Mouse (Mus musculus) kidney, postnatal 14 days (tissue): ENCODE measurements at regions not wholly inside any gene's neighbourhood (a gene's known extent, or its start where the extent isn't known, plus 50 kb on each side); places are given as distances from the start of the nearest gene placed in this dataset.
A peak's percentile ranks its signal among the peaks of the same experiment; 100 is the strongest.

Experiments used
- DNase-seq: peaks from one replicate; pipeline ENCODE4 v3.0.0; 2022; ENCODE audit warnings: mixed read lengths

DNA sequence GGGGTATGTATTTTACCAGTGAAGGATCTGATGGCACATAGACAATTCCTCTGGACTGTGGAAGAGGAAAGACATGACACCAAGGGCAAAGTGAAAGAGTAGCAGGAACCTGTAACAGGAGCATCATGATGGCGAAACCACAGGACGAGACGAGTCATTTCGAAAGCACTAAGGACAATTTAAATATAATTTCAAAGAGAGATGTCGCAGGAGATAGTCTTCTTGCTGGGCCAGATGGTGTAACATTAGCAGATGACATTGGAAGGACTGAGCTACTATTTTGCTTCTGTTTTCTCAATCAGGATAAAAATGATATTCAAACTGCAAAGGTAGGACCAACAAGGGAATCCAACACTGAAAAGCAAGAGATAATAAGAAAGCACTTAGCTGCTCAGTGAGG, 1009.7 kb upstream of the Adgrl4 start:
- no peak for DNase-seq

GRCm38 (mm10) chr3:150431291-150431690, 1006.4 kb upstream of the Adgrl4 start:
- no peak for DNase-seq

DNA sequence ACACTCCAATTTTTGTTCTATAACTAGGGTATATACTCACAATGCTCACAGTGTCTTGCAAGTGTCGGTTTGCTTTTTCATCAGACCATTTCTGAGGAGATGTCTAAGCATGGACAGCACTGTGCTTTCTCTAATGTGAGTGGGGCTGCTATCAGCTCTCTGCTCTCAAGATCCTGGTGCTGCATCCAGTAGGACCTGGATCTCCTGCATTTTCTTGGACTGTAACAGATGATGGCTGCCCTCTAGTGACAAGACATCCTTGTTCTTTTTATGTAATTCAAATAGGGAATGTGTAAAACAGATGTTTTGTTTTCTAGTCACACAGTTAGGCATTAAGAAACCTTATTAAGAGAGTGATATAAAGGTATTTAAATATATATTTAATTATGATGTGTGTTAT, 1002.5 kb upstream of the Adgrl4 start:
- peak; percentile 18 for DNase-seq

GRCm38 (mm10) chr3:150435818-150436607, 1001.7 kb upstream of the Adgrl4 start:
- DNase-seq: no peak
